Mouse (Mus musculus) limb, embryonic 15.5 days (tissue): ENCODE data around the gene Sost. TPM values are rescaled to one million over a fixed set of nuclear protein-coding genes. Genes with fewer than 3 reads are reported as not detected.
A peak's percentile ranks its signal among the peaks of the same experiment; 100 is the strongest.

Experiments
- ATAC-seq: fragments of 200-750 bp; cut with Nextera tagmentation; 2 replicates; pipeline ENCODE4 v1.8.0; 2017; ENCODE audit warnings: low read depth, moderate TSS enrichment; ENCODE audit not compliant: insufficient number of reproducible peaks, low FRiP score, low TSS enrichment
- H3K27ac ChIP-seq: fragments of 300-500 bp; sonication (generic); 2 replicates; pipeline ENCODE4 v1.5.1; 2015; ENCODE audit warnings: moderate library complexity, mild to moderate bottlenecking, inconsistent platforms
- H3K27me3 ChIP-seq: fragments of 300-500 bp; sonication (generic); 2 replicates; pipeline ENCODE4 v1.6.1; 2015; ENCODE audit warnings: inconsistent platforms
- H3K36me3 ChIP-seq: fragments of 300-500 bp; sonication (generic); 2 replicates; pipeline ENCODE4 v1.6.1; 2015; ENCODE audit warnings: inconsistent platforms
- H3K4me1 ChIP-seq: fragments of 300-500 bp; sonication (generic); 2 replicates; pipeline ENCODE4 v1.6.1; 2015; ENCODE audit warnings: inconsistent platforms
- H3K4me2 ChIP-seq: fragments of 300-500 bp; sonication (generic); 2 replicates; pipeline ENCODE4 v1.6.1; 2015; ENCODE audit warnings: mild to moderate bottlenecking, inconsistent platforms
- H3K4me3 ChIP-seq: fragments of 300-500 bp; sonication (generic); 2 replicates; pipeline ENCODE4 v1.5.1; 2015; ENCODE audit warnings: mild to moderate bottlenecking, inconsistent platforms
- H3K9ac ChIP-seq: fragments of 300-500 bp; sonication (generic); 2 replicates; pipeline ENCODE4 v1.6.1; 2015; ENCODE audit warnings: inconsistent platforms
- H3K9me3 ChIP-seq: fragments of 300-500 bp; sonication (generic); 2 replicates; pipeline ENCODE4 v1.6.1; 2016; ENCODE audit warnings: inconsistent platforms
- WGBS: fragments of 180-500 bp; shearing (Covaris S2); methylation state at CpG from one replicate; pipeline ENCODE4 v1.1.7; 2015; 5-methylcytosine and 5-hydroxymethylcytosine counted together
- polyA plus RNA-seq: library from polyadenylated mRNA; unstranded; fragments of >200 nt; fragmentation: Nextera tagmentation; extraction: Ambion mirVana; gene quantifications from 2 replicates; pipeline ENCODE4 v1.2.1, GENCODE M21; 2015

Gene Sost
- polyA plus RNA-seq, 1 experiment from 2014 or later: 0.50 TPM

GRCm38 (mm10) chr11:101981850-101982249 is 15.0 kb upstream of the Sost start:
- no peak overlapping the region for H3K9ac ChIP-seq
- no peaks in the 10 kb centered on the region for H3K9me3 ChIP-seq
- 75% methylated on average over 12 of the region's 12 CpGs for WGBS
- H3K27ac ChIP-seq: no peak overlapping the region
- ATAC-seq: no peak
- H3K36me3 ChIP-seq: peaks cover 13% of the 10 kb centered on the region; the same call in 1 of the 2 replicates
- peaks cover 28% of the 10 kb centered on the region for H3K4me1 ChIP-seq
- H3K27me3 ChIP-seq: peaks cover 3% of the 10 kb centered on the region; the same call in 1 of the 2 replicates
- no peak overlapping the region for H3K4me3 ChIP-seq
- no peak overlapping the region for H3K4me2 ChIP-seq

DNA sequence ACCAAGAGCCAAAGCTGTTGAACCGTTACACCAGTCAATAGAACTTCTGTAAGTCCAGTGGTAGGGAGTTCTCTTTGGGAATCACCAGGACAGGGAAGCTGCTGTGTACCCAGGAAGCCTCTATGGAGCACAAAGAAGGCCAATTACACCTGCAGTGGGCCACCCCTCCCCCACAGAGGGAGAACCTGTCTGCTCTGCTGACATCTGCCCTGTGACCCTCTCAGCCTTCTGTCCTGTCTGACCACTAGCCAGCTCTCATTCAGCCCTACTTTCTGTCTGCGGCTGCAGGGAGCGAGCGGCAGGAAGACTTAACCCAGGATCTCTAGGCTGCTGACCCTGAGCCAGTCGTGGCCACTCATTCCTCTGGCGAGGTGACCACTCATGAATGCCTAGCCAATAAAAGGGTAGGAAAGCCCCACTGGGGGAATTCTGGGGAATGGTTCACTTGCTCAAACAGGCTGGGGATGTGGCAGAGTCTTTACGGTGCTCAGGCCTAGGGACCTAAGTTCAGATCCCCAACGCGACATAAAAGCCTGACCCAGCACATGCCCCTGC is 13.9 kb upstream of the Sost start:
- ATAC-seq: no peak
- no peak overlapping the region for H3K4me2 ChIP-seq
- H3K9me3 ChIP-seq: no peaks in the 10 kb centered on the region
- no peak overlapping the region for H3K9ac ChIP-seq
- H3K27me3 ChIP-seq: peaks cover 3% of the 10 kb centered on the region; the same call in 1 of the 2 replicates
- H3K27ac ChIP-seq: no peak overlapping the region
- peaks cover 19% of the 10 kb centered on the region for H3K36me3 ChIP-seq
- WGBS: 79% methylated on average over 9 of the region's 9 CpGs
- H3K4me1 ChIP-seq: peaks cover 20% of the 10 kb centered on the region
- H3K4me3 ChIP-seq: no peak overlapping the region

- Histone ChIP-seq H3K36me3 (peaks cover 22% of the 10 kb centered on the region), H3K27me3 (no peaks in the 10 kb centered on the region), H3K4me2 (no peak overlapping the region), H3K4me3 (no peak overlapping the region), H3K9ac (no peak overlapping the region), H3K4me1 (peaks cover 11% of the 10 kb centered on the region), H3K27ac (no peak overlapping the region), H3K9me3 (no peaks in the 10 kb centered on the region)
- 88% methylated on average over 5 of the region's 5 CpGs for WGBS
- ATAC-seq: no peak
Measured at GRCm38 (mm10) chr11:101979140-101979539, 12.3 kb upstream of the Sost start.

GRCm38 (mm10) chr11:101976949-101977348 is 10.1 kb upstream of the Sost start:
- 90% methylated on average over 7 of the region's 7 CpGs for WGBS
- no peaks in the 10 kb centered on the region for H3K9me3 ChIP-seq
- ATAC-seq: no peak
- H3K27ac ChIP-seq: no peak overlapping the region
- H3K4me3 ChIP-seq: no peak overlapping the region
- no peak overlapping the region for H3K9ac ChIP-seq
- peaks cover 7% of the 10 kb centered on the region; the same call in 1 of the 2 replicates for H3K4me1 ChIP-seq
- H3K27me3 ChIP-seq: no peaks in the 10 kb centered on the region
- H3K4me2 ChIP-seq: no peak overlapping the region
- peaks cover 22% of the 10 kb centered on the region for H3K36me3 ChIP-seq

GRCm38 (mm10) chr11:101974923-101975322 is 8.1 kb upstream of the Sost start:
- WGBS: 52% methylated on average over 9 of the region's 9 CpGs
- no peaks in the 10 kb centered on the region for H3K9me3 ChIP-seq
- no peaks in the 10 kb centered on the region for H3K27me3 ChIP-seq
- no peak overlapping the region for H3K9ac ChIP-seq
- peaks cover 13% of the 10 kb centered on the region for H3K36me3 ChIP-seq
- no peak for ATAC-seq
- H3K27ac ChIP-seq: no peak overlapping the region
- H3K4me2 ChIP-seq: no peak overlapping the region
- no peak overlapping the region for H3K4me3 ChIP-seq
- H3K4me1 ChIP-seq: peaks cover 7% of the 10 kb centered on the region; the same call in 1 of the 2 replicates

- WGBS: 32% methylated on average over 6 of the region's 6 CpGs
- Histone ChIP-seq H3K27ac (no peak overlapping the region), H3K4me2 (no peak overlapping the region), H3K9ac (no peak overlapping the region), H3K27me3 (no peaks in the 10 kb centered on the region), H3K9me3 (no peaks in the 10 kb centered on the region), H3K36me3 (peaks cover 9% of the 10 kb centered on the region), H3K4me1 (peaks cover 7% of the 10 kb centered on the region; the same call in 1 of the 2 replicates), H3K4me3 (no peak overlapping the region)
- ATAC-seq: no peak
Measured at GRCm38 (mm10) chr11:101974181-101974580, 7.4 kb upstream of the Sost start.

DNA sequence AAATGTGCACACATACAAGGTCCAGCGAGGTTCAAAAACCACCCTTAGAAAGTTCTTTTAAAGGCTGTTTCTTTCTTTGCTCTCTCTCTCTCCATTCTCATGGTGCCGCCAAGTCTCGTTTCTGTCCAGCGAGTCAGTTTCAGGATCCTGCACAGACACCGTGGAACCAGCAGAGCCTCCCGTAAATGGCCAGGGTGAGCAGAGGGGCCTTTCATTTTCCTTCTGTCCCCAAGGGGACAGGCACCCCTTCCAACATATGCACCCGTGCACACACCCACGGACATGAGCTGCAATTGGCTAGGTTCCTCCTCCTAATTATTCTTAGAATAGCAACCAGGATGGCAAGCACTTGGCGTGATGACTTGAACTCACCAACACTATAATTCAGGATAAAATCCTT is 6.7 kb upstream of the Sost start:
- whole genome bisulfite sequencing: 46% methylated on average over 9 of the region's 9 CpGs
- peaks cover 10% of the 10 kb centered on the region; the same call in 1 of the 2 replicates for H3K4me1 ChIP-seq
- peaks cover 2% of the 10 kb centered on the region; the same call in 1 of the 2 replicates for H3K27me3 ChIP-seq
- H3K4me2 ChIP-seq: no peak overlapping the region
- H3K4me3 ChIP-seq: no peak overlapping the region
- no peak overlapping the region for H3K27ac ChIP-seq
- no peak overlapping the region for H3K9ac ChIP-seq
- peaks cover 9% of the 10 kb centered on the region for H3K36me3 ChIP-seq
- ATAC-seq: no peak
- H3K9me3 ChIP-seq: no peaks in the 10 kb centered on the region

DNA sequence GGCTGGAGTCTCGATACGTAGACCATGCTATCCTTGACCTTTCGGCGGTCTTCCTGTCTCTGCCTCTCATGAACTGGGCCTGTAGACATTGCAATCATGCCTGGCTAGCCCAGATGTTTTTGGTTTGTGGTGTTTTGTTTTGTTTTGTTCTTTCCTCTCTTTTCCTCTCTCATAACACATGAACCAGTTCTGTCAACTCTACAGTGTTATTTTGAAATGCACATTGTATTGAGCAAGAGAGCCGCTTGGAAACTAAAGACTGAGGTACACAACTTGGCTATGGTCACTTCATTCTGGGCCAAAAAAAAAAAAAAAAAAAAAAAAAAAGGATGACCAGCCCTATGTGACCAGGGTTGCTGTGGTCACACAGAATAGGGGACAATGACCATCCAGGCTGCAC is 5.8 kb upstream of the Sost start:
- Histone ChIP-seq H3K36me3 (peaks cover 9% of the 10 kb centered on the region), H3K9me3 (no peaks in the 10 kb centered on the region), H3K4me1 (peaks cover 11% of the 10 kb centered on the region; the same call in 1 of the 2 replicates), H3K4me3 (no peak overlapping the region), H3K9ac (no peak overlapping the region), H3K27ac (no peak overlapping the region), H3K27me3 (peaks cover 10% of the 10 kb centered on the region; the same call in 1 of the 2 replicates), H3K4me2 (no peak overlapping the region)
- ATAC-seq: no peak
- 77% methylated on average over 5 of the region's 5 CpGs for WGBS

DNA sequence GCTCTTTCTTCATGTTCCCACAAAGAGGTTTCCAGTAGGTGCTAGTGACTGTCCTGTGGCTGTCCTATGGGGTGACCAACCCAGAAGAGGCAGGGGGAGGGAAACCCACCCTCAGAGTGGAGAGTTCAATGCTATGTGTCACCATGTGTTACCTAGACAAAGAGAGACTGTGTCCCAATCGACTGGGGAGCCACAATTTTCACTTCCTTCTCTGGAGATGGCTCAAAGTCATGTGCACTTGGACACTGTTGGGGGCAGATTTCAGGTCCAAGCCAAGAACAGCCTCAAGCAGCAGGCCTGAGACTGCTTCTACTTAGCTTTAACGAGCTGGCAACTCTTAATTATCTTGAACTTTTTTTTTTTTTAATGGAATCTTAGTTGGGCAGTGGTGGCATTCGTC is 5.3 kb upstream of the Sost start:
- Histone ChIP-seq H3K4me1 (peaks cover 15% of the 10 kb centered on the region; the same call in 1 of the 2 replicates), H3K9ac (no peak overlapping the region), H3K9me3 (no peaks in the 10 kb centered on the region), H3K36me3 (peaks cover 9% of the 10 kb centered on the region), H3K27me3 (peaks cover 10% of the 10 kb centered on the region; the same call in 1 of the 2 replicates), H3K27ac (no peak overlapping the region), H3K4me3 (no peak overlapping the region), H3K4me2 (no peak overlapping the region)
- ATAC-seq: no peak
- WGBS: 59% methylated on average over 3 of the region's 3 CpGs

- WGBS: 50% methylated on average over 3 of the region's 3 CpGs
- ATAC-seq: no peak
- H3K4me2 ChIP-seq: no peak overlapping the region
- H3K36me3 ChIP-seq: peaks cover 7% of the 10 kb centered on the region; the same call in 1 of the 2 replicates
- H3K9me3 ChIP-seq: no peaks in the 10 kb centered on the region
- H3K4me3 ChIP-seq: no peak overlapping the region
- no peak overlapping the region for H3K27ac ChIP-seq
- peaks cover 14% of the 10 kb centered on the region for H3K27me3 ChIP-seq
- no peak overlapping the region for H3K9ac ChIP-seq
- peaks cover 16% of the 10 kb centered on the region; the same call in 1 of the 2 replicates for H3K4me1 ChIP-seq
Measured at GRCm38 (mm10) chr11:101971410-101971809, 4.6 kb upstream of the Sost start.

GRCm38 (mm10) chr11:101969835-101970234 is 3.0 kb upstream of the Sost start:
- Histone ChIP-seq H3K4me2 (no peak overlapping the region), H3K27me3 (peaks cover 30% of the 10 kb centered on the region), H3K4me1 (peaks cover 20% of the 10 kb centered on the region; the same call in 1 of the 2 replicates), H3K9me3 (no peaks in the 10 kb centered on the region), H3K27ac (no peak overlapping the region), H3K9ac (no peak overlapping the region), H3K36me3 (0 out of 2 replicates have a peak, but pooled peaks cover 3% of the 10 kb centered on the region), H3K4me3 (no peak overlapping the region)
- ATAC-seq: no peak
- 81% methylated on average over 13 of the region's 13 CpGs for WGBS

DNA sequence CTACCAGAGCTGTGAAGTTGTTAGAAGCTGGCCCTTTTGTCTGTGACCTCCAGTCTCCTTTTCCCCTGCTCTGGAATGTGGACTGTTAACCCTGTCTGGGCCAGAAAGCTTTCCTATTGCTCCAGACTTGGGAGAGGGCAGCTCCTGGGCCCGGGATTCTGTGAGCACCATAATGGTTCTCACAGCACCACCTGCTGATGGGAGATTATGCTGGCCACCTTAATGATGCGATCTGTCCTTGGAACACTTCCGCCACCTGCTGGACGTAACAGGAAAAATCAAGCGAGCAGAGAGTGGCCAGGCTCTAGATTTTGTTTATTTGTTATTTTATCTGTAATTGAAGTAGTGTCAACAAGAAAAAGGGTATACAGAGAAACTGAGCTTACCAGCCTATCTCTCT is 2.0 kb upstream of the Sost start:
- no peak overlapping the region for H3K4me2 ChIP-seq
- no peaks in the 10 kb centered on the region for H3K36me3 ChIP-seq
- H3K4me1 ChIP-seq: peaks cover 26% of the 10 kb centered on the region
- no peak overlapping the region for H3K27ac ChIP-seq
- no peak overlapping the region for H3K4me3 ChIP-seq
- no peak overlapping the region for H3K9ac ChIP-seq
- H3K9me3 ChIP-seq: no peaks in the 10 kb centered on the region
- WGBS: 0% methylated on average over 5 of the region's 5 CpGs
- peaks cover 41% of the 10 kb centered on the region for H3K27me3 ChIP-seq
- peak; percentile 26; the same call in 1 of the 2 replicates for ATAC-seq
